Mouse (Mus musculus): ENCODE measurements at regions not wholly inside any gene's neighbourhood (a gene's known extent, or its start where the extent isn't known, plus 50 kb on each side); places are given as distances from the start of the nearest gene placed in this dataset.

DNA sequence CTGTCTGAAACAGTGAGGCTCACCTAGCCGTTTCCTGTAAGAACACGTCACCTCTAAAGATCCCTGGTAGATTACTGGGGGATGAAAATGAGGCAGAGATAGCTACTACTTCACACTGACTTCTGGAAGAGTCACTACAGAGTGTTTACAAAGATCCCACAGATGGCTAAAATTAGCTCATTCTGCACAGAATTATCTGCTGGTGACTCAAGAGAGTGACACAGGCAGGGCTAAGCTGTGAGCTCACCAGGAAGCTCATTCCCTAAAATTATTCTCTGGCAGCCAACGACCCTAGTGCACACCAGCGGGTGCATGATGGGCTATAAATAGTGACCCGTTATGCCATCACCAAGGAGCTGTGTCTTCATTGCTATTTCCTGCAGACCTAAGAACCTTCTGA is 53.2 kb upstream of the Ddah1 start:
- intact Hi-C loops (cut with DNase I): no loop called here
- no peak for TF ChIP-seq CTCF (IDR thresholded peaks at IDR 0.05)
- Histone ChIP-seq H3K27ac (peak overlapping the region; percentile 72), H3K4me3 (no peak overlapping the region)
- DNase-seq: peak; percentile 34

DNA sequence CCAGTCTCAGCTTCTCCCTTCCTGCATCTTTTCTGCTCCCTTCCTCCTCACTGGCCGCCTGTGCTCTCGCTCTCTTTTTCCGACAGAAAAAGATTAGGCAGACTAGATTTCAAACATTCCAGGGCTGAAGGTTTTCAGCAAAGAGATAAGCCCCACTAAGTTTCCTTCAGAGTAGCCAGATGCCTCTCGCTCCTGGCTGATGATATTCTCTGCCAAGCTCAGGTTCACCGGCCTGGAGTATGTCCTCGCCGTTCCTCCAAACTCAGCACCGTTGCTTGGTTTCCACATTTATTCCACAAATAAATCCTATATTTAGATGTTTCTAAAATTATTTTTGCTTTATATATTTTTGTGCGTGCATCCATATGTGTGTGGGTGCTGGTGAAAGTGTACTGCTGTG is 54.3 kb upstream of the Ccn1 start:
- intact Hi-C loops (cut with DNase I): no loop called here
- DNase-seq: no peak
- TF ChIP-seq CTCF (IDR thresholded peaks at IDR 0.05): no peak
- no peak overlapping the region for H3K4me3 ChIP-seq
- peak overlapping the region; percentile 41; the same call in 1 of the 2 replicates for H3K27ac ChIP-seq

GRCm38 (mm10) chr3:145703411-145703924 is 53.7 kb upstream of the Ccn1 start:
- no peak for DNase-seq
- intact Hi-C loops (cut with DNase I): no loop called here
- H3K4me3 ChIP-seq: no peak overlapping the region
- no peak for TF ChIP-seq CTCF (IDR thresholded peaks at IDR 0.05)
- peak overlapping the region; percentile 41 for H3K27ac ChIP-seq

GRCm38 (mm10) chr3:145702739-145703138 is 53.0 kb upstream of the Ccn1 start:
- TF ChIP-seq CTCF (IDR thresholded peaks at IDR 0.05): no peak
- intact Hi-C loops (cut with DNase I): no loop called here
- Histone ChIP-seq H3K27ac (no peak overlapping the region), H3K4me3 (no peak overlapping the region)
- DNase-seq: no peak

DNA sequence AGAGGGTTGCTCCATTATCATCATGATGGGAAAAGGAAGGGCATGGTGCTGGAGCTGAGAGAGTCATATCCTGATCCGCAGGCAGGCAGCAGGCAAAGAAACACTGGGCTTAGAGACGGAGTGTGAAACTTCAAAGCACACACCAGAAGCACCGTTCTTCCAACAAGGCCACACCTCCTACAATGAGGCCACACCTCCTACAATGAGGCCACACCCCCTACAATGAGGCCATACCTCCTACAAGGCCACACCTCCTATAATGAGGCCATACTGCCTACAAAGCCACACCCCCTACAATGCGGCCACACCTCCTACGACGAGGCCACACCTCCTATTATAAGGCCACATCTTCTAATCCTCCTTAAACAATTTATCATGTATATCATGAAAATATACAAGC is 52.2 kb upstream of the Ccn1 start:
- DNase-seq: no peak
- TF ChIP-seq CTCF (IDR thresholded peaks at IDR 0.05): no peak
- Histone ChIP-seq H3K27ac (no peak overlapping the region), H3K4me3 (no peak overlapping the region)
- intact Hi-C loops (cut with DNase I): no loop called here

Data from gastrocnemius, adult 2 months (tissue).